Mouse (Mus musculus) intestine, embryonic 14.5 days (tissue): Measurements from ENCODE around the gene Gm3409. TPM values are rescaled to one million over a fixed set of nuclear protein-coding genes. Genes with fewer than 3 reads are reported as not detected.
"Not testable (repeated sequence)": the region's sequence is repeated elsewhere in the genome, so short reads cannot be mapped to it uniquely, and the experiment has no call there.

Experiments used
- ATAC-seq: fragments of 200-750 bp; cut with Nextera tagmentation; replicated peaks from 2 replicates; pipeline ENCODE4 v1.8.0; 2017; ENCODE audit warnings: low read depth, moderate number of reproducible peaks, moderate TSS enrichment, moderate library complexity; ENCODE audit not compliant: low FRiP score, low TSS enrichment
- DNase-seq: peaks from one replicate; pipeline ENCODE4 v3.0.0-alpha.2; 2018; ENCODE audit warnings: low spot score
- H3K27ac ChIP-seq: fragments of 300-500 bp; sonication (generic); 2 replicates; pipeline ENCODE4 v1.5.1; 2014; ENCODE audit warnings: low read depth, mild to moderate bottlenecking, control low read depth
- H3K27me3 ChIP-seq: fragments of 300-500 bp; sonication (generic); replicated peaks from 2 replicates; pipeline ENCODE4 v1.6.1; 2014; ENCODE audit warnings: low read length, control low read depth; ENCODE audit not compliant: control insufficient read depth, insufficient read depth
- H3K36me3 ChIP-seq: fragments of 300-500 bp; sonication (generic); 2 replicates; pipeline ENCODE4 v1.6.1; 2014; ENCODE audit warnings: low read length, control low read depth; ENCODE audit not compliant: control insufficient read depth, insufficient read depth
- H3K4me1 ChIP-seq: fragments of 300-500 bp; sonication (generic); replicated peaks from 2 replicates; pipeline ENCODE4 v1.6.1; 2014; ENCODE audit warnings: low read length, control low read depth, mixed read lengths; ENCODE audit not compliant: control insufficient read depth, insufficient read depth
- H3K4me2 ChIP-seq: fragments of 300-500 bp; sonication (generic); 2 replicates; pipeline ENCODE4 v1.6.1; 2014; ENCODE audit warnings: low read length
- H3K4me3 ChIP-seq: fragments of 300-500 bp; sonication (generic); 2 replicates; pipeline ENCODE4 v1.5.1; 2014; ENCODE audit warnings: low read depth, low read length, control low read depth, mixed read lengths
- H3K9ac ChIP-seq: fragments of 300-500 bp; sonication (generic); 2 replicates; pipeline ENCODE4 v1.6.1; 2014; ENCODE audit warnings: mild to moderate bottlenecking, low read length
- H3K9me3 ChIP-seq: fragments of 300-500 bp; sonication (generic); 2 replicates; pipeline ENCODE4 v1.6.1; 2016; ENCODE audit warnings: low read length, control low read depth; ENCODE audit not compliant: control insufficient read depth
- WGBS: fragments of 180-500 bp; shearing (Covaris S2); extraction: QIAGEN DNeasy Blood & Tissue Kit; methylation state at CpG from one replicate; pipeline ENCODE4 v1.1.7; 2014; 5-methylcytosine and 5-hydroxymethylcytosine counted together
- polyA plus RNA-seq: library from polyadenylated mRNA; unstranded; fragments of >200 nt; fragmentation: Nextera tagmentation; extraction: Ambion mirVana; gene quantifications from 2 replicates; pipeline ENCODE4 v1.2.1, GENCODE M21; 2014

Gm3409 gene
- polyA plus RNA-seq = not detected in 2 replicates

DNA sequence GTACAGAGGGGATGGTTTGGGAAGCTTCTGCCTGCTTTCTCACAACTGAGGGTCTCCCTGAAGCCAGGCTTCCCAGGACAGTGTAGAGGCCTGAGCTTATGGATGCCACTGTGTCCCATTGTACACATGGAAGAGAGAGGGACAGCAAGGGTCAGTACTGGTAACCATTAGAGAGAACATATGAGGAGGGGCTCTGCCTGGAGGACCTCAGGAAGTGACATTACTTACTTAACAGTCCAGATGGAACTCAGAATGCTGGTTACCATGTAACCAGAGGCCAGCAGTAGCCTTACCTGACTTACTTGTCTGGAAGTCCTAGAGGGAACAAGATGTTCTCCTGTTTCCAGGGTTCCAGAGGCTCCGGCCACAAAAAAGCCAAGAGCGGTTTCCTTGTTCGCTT lies at the start of gene Gm3409:
Gene Gm3409, plus strand, starts transcription at position 301 of the 400 bp plus-strand sequence.
- H3K4me1 ChIP-seq, H3K27me3 ChIP-seq, H3K36me3 ChIP-seq, DNase-seq, H3K9ac ChIP-seq, H3K27ac ChIP-seq, H3K4me3 ChIP-seq, H3K9me3 ChIP-seq, H3K4me2 ChIP-seq, ATAC-seq: not testable (repeated sequence)
- WGBS = 100% methylated on average over 2 of the region's 3 CpGs

DNA sequence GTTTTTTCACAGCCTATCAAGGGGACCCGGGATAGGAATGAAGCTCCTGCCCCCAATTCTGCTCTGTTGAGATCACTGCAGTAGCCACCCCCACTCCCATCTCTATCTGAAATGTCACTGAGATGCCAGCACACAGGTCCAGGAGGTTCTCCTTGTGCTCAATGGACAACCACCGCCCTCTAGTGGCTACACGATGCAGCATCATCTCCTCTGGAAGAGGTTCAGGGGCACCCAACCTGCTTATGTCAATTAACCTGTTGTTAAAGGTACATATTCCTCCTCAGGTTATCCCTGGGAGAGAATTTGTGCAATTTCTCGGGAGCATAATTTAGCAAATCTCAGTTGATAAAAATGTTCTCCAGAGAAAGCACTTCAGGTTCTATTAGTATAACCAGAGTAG lies 48.5 kb upstream of the Gm3409 start:
- not testable (repeated sequence) for H3K9ac ChIP-seq, H3K4me2 ChIP-seq, DNase-seq, H3K4me1 ChIP-seq, H3K27me3 ChIP-seq, H3K27ac ChIP-seq, ATAC-seq, H3K4me3 ChIP-seq, H3K36me3 ChIP-seq, H3K9me3 ChIP-seq
- WGBS = 8% methylated on average over 3 of the region's 4 CpGs

DNA sequence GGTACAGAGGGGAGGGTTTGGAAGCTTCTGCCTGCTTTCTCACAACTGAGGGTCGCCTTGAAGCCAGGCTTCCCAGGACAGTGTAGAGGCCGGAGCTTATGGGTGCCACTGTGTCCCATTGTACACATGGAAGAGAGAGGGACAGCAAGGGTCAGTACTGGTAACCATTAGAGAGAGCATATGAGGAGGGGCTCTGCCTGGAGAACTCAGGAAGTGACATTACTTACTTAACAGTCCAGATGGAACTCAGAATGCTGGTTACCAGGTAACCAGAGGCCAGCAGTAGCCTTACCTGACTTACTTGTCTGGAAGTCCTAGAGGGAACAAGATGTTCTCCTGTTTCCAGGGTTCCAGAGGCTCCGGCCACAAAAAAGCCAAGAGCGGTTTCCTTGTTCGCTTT lies 46.4 kb upstream of the Gm3409 start, which contains the start of gene Gm6370:
Gene Gm6370, plus strand, starts transcription at position 301 of the 400 bp plus-strand sequence.
- H3K4me1 ChIP-seq, H3K4me3 ChIP-seq, H3K9ac ChIP-seq, H3K9me3 ChIP-seq, ATAC-seq, H3K27me3 ChIP-seq, H3K4me2 ChIP-seq, DNase-seq, H3K27ac ChIP-seq, H3K36me3 ChIP-seq: not testable (repeated sequence)
- no CpG with 5 or more reads among the region's 5 CpGs for WGBS

- not testable (repeated sequence) for H3K27me3 ChIP-seq, H3K36me3 ChIP-seq, H3K4me2 ChIP-seq, DNase-seq, ATAC-seq, H3K9me3 ChIP-seq, H3K9ac ChIP-seq, H3K4me1 ChIP-seq, H3K4me3 ChIP-seq, H3K27ac ChIP-seq
- WGBS = no CpG with 5 or more reads among the region's 5 CpGs
These were observed 35.3 kb upstream of the Gm3409 start, which contains the start of gene 4930449I24Rik for GRCm38 (mm10) chr5:146502099-146502498. Gene 4930449I24Rik (plus strand): TSS chr5:146502399.

DNA sequence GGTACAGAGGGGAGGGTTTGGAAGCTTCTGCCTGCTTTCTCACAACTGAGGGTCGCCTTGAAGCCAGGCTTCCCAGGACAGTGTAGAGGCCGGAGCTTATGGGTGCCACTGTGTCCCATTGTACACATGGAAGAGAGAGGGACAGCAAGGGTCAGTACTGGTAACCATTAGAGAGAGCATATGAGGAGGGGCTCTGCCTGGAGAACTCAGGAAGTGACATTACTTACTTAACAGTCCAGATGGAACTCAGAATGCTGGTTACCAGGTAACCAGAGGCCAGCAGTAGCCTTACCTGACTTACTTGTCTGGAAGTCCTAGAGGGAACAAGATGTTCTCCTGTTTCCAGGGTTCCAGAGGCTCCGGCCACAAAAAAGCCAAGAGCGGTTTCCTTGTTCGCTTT lies 23.6 kb upstream of the Gm3409 start, which contains the start of gene Gm3402:
Gene Gm3402, plus strand, starts transcription at position 301 of the 400 bp plus-strand sequence.
- not testable (repeated sequence) for ATAC-seq, H3K4me3 ChIP-seq, H3K4me1 ChIP-seq, H3K9ac ChIP-seq, H3K4me2 ChIP-seq, H3K27me3 ChIP-seq, DNase-seq, H3K27ac ChIP-seq, H3K36me3 ChIP-seq, H3K9me3 ChIP-seq
- no CpG with 5 or more reads among the region's 5 CpGs for WGBS

DNA sequence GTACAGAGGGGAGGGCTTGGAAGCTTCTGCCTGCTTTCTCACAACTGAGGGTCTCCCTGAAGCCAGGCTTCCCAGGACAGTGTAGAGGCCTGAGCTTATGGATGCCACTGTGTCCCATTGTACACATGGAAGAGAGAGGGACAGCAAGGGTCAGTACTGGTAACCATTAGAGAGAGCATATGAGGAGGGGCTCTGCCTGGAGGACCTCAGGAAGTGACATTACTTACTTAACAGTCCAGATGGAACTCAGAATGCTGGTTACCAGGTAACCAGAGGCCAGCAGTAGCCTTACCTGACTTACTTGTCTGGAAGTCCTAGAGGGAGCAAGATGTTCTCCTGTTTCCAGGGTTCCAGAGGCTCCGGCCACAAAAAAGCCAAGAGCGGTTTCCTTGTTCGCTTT lies 11.9 kb upstream of the Gm3409 start, which contains the start of gene Gm3404:
Gene Gm3404, plus strand, starts transcription at position 301 of the 400 bp plus-strand sequence.
- 85% methylated on average over 2 of the region's 3 CpGs for WGBS
- H3K9me3 ChIP-seq, ATAC-seq: not testable (repeated sequence)

GRCm38 (mm10) chr5:146555836-146556235 lies 18.4 kb downstream of the Gm3409 start, which contains the start of gene Gm3415:
Gene Gm3415 (plus strand): TSS chr5:146556136.
- not testable (repeated sequence) for H3K27me3 ChIP-seq, H3K4me3 ChIP-seq

More for the DNA sequence above, 11.9 kb upstream of the Gm3409 start, which contains the start of gene Gm3404:
- not testable (repeated sequence) for H3K36me3 ChIP-seq, H3K4me1 ChIP-seq, H3K4me3 ChIP-seq, H3K27ac ChIP-seq, H3K4me2 ChIP-seq, H3K9ac ChIP-seq, H3K27me3 ChIP-seq, DNase-seq

GRCm38 (mm10) chr5:146564259-146564658 lies 26.8 kb downstream of the Gm3409 start:
- Histone ChIP-seq H3K9ac (no peak overlapping the region), H3K36me3 (no peaks in the 10 kb centered on the region), H3K4me3 (no peak overlapping the region), H3K27me3 (no peaks in the 10 kb centered on the region), H3K4me2 (no peak overlapping the region), H3K4me1 (no peaks in the 10 kb centered on the region), H3K9me3 (no peaks in the 10 kb centered on the region), H3K27ac (no peak overlapping the region)
- DNase-seq (no peak), ATAC-seq (no peak)
- WGBS = 86% methylated on average over 1 of the region's 1 CpGs

More at GRCm38 (mm10) chr5:146555836-146556235, 18.4 kb downstream of the Gm3409 start, which contains the start of gene Gm3415:
- not testable (repeated sequence) for ATAC-seq, H3K27ac ChIP-seq, H3K36me3 ChIP-seq, H3K9ac ChIP-seq, H3K9me3 ChIP-seq, DNase-seq, H3K4me1 ChIP-seq, H3K4me2 ChIP-seq
- WGBS = no CpG with 5 or more reads among the region's 3 CpGs

DNA sequence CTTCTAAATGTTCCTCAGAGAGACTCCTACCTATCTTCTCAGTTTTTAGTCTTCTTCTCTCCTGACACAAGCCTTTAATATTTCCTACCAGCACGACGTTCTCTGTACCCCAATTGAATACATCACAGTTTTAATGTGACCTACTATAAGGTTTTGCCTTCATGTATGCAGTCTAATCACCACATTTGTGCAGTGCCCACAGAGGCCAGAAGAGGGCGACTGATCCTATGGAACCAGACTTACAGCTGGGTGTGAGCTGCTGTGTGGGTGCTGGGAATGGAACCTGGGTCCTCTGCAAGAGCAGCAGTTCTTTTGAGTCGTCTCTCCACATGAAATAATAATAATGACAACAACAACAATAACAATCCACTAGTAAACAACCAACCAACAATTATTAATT lies 29.6 kb downstream of the Gm3409 start:
- Histone ChIP-seq H3K9me3 (no peaks in the 10 kb centered on the region), H3K4me3 (no peak overlapping the region), H3K4me1 (no peaks in the 10 kb centered on the region), H3K9ac (no peak overlapping the region), H3K4me2 (no peak overlapping the region), H3K27ac (no peak overlapping the region), H3K36me3 (no peaks in the 10 kb centered on the region), H3K27me3 (no peaks in the 10 kb centered on the region)
- 68% methylated on average over 4 of the region's 4 CpGs for WGBS
- DNase-seq (peak; percentile 81), ATAC-seq (no peak; the same call in 1 of the 2 replicates)
